Mouse (Mus musculus) gastrocnemius, postnatal 14 days (tissue): ENCODE measurements around the gene Skint8. TPM values are rescaled to one million over a fixed set of nuclear protein-coding genes. Genes with fewer than 3 reads are reported as not detected.
A peak's percentile ranks its signal among the peaks of the same experiment; 100 is the strongest.
"Not testable (repeated sequence)": the region's sequence is repeated elsewhere in the genome, so short reads cannot be mapped to it uniquely, and the experiment has no call there.

Source experiments
- DNase-seq: peaks from one replicate; pipeline ENCODE4 v3.0.0; 2021; ENCODE audit warnings: mixed read lengths
- intact Hi-C: fragments of 180-260 bp; cut with DNase I; formaldehyde crosslinking; loops from one replicate; pipeline ENCODE4 v1.15.1; 2025; ENCODE audit warnings: low total_unique reads
- long read RNA-seq, 2 experiments: library from polyadenylated mRNA; stranded (forward); transcript quantifications; one replicate each; pipeline ENCODE4 v2.0.0; 2021
- total RNA-seq, 2 experiments: library from RNA; stranded (reverse); gene quantifications; 2 replicates each; pipeline ENCODE4 v1.2.3; 2021

The Skint8 gene
- not detected for total RNA-seq
- long read RNA-seq, experiment 1 = 0 reads
- long read RNA-seq, experiment 2 = 0 reads

- intact Hi-C loops = no loop called here
- no peak for DNase-seq
Observed at GRCm38 (mm10) chr4:111919092-111919491, at the start of gene Skint8. TSS of gene Skint8 (plus strand) at chr4:111919392.

- intact Hi-C loops = no loop called here
- DNase-seq = no peak
Observed at GRCm38 (mm10) chr4:111880112-111880875, 38.9 kb upstream of the Skint8 start.

GRCm38 (mm10) chr4:111883543-111883942 is 35.6 kb upstream of the Skint8 start:
- no peak for DNase-seq
- intact Hi-C loops = no loop called here

GRCm38 (mm10) chr4:111886018-111886417 is 33.2 kb upstream of the Skint8 start:
- DNase-seq = peak; percentile 22
- intact Hi-C loops = no loop called here

- intact Hi-C loops = no loop called here
Observed at GRCm38 (mm10) chr4:111886607-111887006, 32.6 kb upstream of the Skint8 start.

GRCm38 (mm10) chr4:111892138-111892537 is 27.1 kb upstream of the Skint8 start:
- intact Hi-C loops = no loop called here
- DNase-seq = no peak

More at GRCm38 (mm10) chr4:111886607-111887006, 32.6 kb upstream of the Skint8 start:
- DNase-seq = peak; percentile 33

- no peak for DNase-seq
- intact Hi-C loops = no loop called here
Observed at GRCm38 (mm10) chr4:111897755-111898154, 21.4 kb upstream of the Skint8 start.

- DNase-seq = no peak
- intact Hi-C loops = no loop called here
Observed at GRCm38 (mm10) chr4:111898566-111898965, 20.6 kb upstream of the Skint8 start.

GRCm38 (mm10) chr4:111900491-111900890 is 18.7 kb upstream of the Skint8 start:
- DNase-seq, intact Hi-C loops: not testable (repeated sequence)

GRCm38 (mm10) chr4:111901473-111901872 is 17.7 kb upstream of the Skint8 start:
- no peak for DNase-seq
- intact Hi-C loops = no loop called here

GRCm38 (mm10) chr4:111902775-111903174 is 16.4 kb upstream of the Skint8 start, which contains the start of gene Slc5a9:
TSS of gene Slc5a9 (minus strand) at chr4:111902918.
- intact Hi-C loops = no loop called here
- no peak for DNase-seq

GRCm38 (mm10) chr4:111907926-111908325 is 11.3 kb upstream of the Skint8 start:
- intact Hi-C loops = no loop called here
- DNase-seq = no peak

GRCm38 (mm10) chr4:111961309-111961708 is 42.1 kb downstream of the Skint8 start:
- no peak for DNase-seq
- intact Hi-C loops = no loop called here

- DNase-seq, intact Hi-C loops: not testable (repeated sequence)
Observed at GRCm38 (mm10) chr4:111963241-111963640, 44.0 kb downstream of the Skint8 start.

- no peak for DNase-seq
- intact Hi-C loops = no loop called here
Observed at GRCm38 (mm10) chr4:111963669-111964068, 44.5 kb downstream of the Skint8 start.

- intact Hi-C loops = no loop called here
- DNase-seq = no peak
Observed at GRCm38 (mm10) chr4:111972623-111973022, 53.4 kb downstream of the Skint8 start, which contains the start of gene Skint7. TSS of gene Skint7 (plus strand) at chr4:111972923.

Other genes starting within 250 kb of the Skint8 start
- gene Spata6, start 199.4 kb upstream of the Skint8 start, total RNA-seq = 1 to 10 TPM; 6.8 to 7.9 TPM
- not detected for gene Slc5a9, start 16.5 kb upstream of the Skint8 start, total RNA-seq
- not detected for gene Skint7, start 53.5 kb downstream of the Skint8 start, total RNA-seq
- gene Skint1, start 86.9 kb downstream of the Skint8 start, total RNA-seq = not detected
- gene Skint4, start 152.6 kb downstream of the Skint8 start, total RNA-seq = not detected